ENCODE assay signal across 7 mouse cellular contexts in genomic region chr5:57714621-57715523, GRCm38 (mm10). TPM values are rescaled to one million over a fixed set of nuclear protein-coding genes. Genes with fewer than 3 reads are reported as not detected.
DNase-seq lines count a peak whose midpoint lies in the region; ATAC-seq and TF ChIP-seq lines count a peak whose summit lies in the region.

No protein-coding gene starts in this region.

- H3K4me3 ChIP-seq in bone marrow macrophage, adult 2 months (ENCODE audit: insufficient read depth, low read length), result peak overlapping the region; percentile 76
- peak overlapping the region; percentile 65 for H3K4me3 ChIP-seq in limb, embryonic 12.5 days (replicated peaks)
- H3K4me3 ChIP-seq in midbrain, embryonic 15.5 days, result peak overlapping the region; percentile 71
- peak overlapping the region; percentile 70 for H3K4me3 ChIP-seq in stomach, embryonic 15.5 days (replicated peaks)

- peak overlapping the region; percentile 45 for H3K27ac ChIP-seq in bone marrow macrophage, adult 2 months (ENCODE audit: insufficient read depth, low read depth, low read length)
- peak overlapping the region; percentile 92 for H3K27ac ChIP-seq in limb, embryonic 12.5 days
- peak overlapping the region; percentile 93 for H3K27ac ChIP-seq in midbrain, embryonic 15.5 days
- peak overlapping the region; percentile 95 for H3K27ac ChIP-seq in stomach, embryonic 15.5 days

- WGBS in limb, embryonic 12.5 days, result under 1% methylated on average over 42 of the region's 45 CpGs
- under 1% methylated on average over 43 of the region's 45 CpGs for WGBS in midbrain, embryonic 15.5 days
- WGBS in stomach, embryonic 15.5 days, result under 1% methylated on average over 43 of the region's 45 CpGs

- H3K4me1 ChIP-seq in bone marrow macrophage, adult 2 months (ENCODE audit: control insufficient read depth, insufficient read depth, low read length), result no peaks in the 10 kb centered on the region
- no peaks in the 10 kb centered on the region for H3K4me1 ChIP-seq in limb, embryonic 12.5 days (replicated peaks)
- peaks cover 2% of the 10 kb centered on the region; the same call in 1 of the 2 replicates for H3K4me1 ChIP-seq in midbrain, embryonic 15.5 days
- H3K4me1 ChIP-seq in stomach, embryonic 15.5 days, result no peaks in the 10 kb centered on the region

- no peaks in the 10 kb centered on the region for H3K36me3 ChIP-seq in limb, embryonic 12.5 days
- no peaks in the 10 kb centered on the region for H3K36me3 ChIP-seq in midbrain, embryonic 15.5 days (replicated peaks)
- H3K36me3 ChIP-seq in stomach, embryonic 15.5 days, result no peaks in the 10 kb centered on the region

- H3K4me2 ChIP-seq in limb, embryonic 12.5 days, result peak overlapping the region; percentile 91
- H3K4me2 ChIP-seq in midbrain, embryonic 15.5 days, result peak overlapping the region; percentile 97
- H3K4me2 ChIP-seq in stomach, embryonic 15.5 days, result peak overlapping the region; percentile 93

- peak overlapping the region; percentile 73 for H3K9ac ChIP-seq in limb, embryonic 12.5 days (replicated peaks)
- peak overlapping the region; percentile 80 for H3K9ac ChIP-seq in midbrain, embryonic 15.5 days
- H3K9ac ChIP-seq in stomach, embryonic 15.5 days, result peak overlapping the region; percentile 34; the same call in 1 of the 2 replicates

- peaks cover 7% of the 10 kb centered on the region for H3K27me3 ChIP-seq in limb, embryonic 12.5 days
- no peaks in the 10 kb centered on the region for H3K27me3 ChIP-seq in midbrain, embryonic 15.5 days (replicated peaks)
- no peaks in the 10 kb centered on the region for H3K27me3 ChIP-seq in stomach, embryonic 15.5 days (replicated peaks)

- TF ChIP-seq POLR2A in bone marrow macrophage, adult 2 months (IDR thresholded peaks at IDR 0.05; ENCODE audit: borderline replicate concordance, low read depth, low read length), result no peak

- TF ChIP-seq CTCF in bone marrow macrophage, adult 2 months (IDR thresholded peaks at IDR 0.05; ENCODE audit: low read depth, low read length), result no peak

- intact Hi-C loops in gastrocnemius, postnatal 36 days (cut with DNase I), result loop anchor here (5.0 kb wide), 1 partner anchor 1022 kb away; no protein-coding TSS in a partner anchor

- peak; percentile 70 for ATAC-seq in limb, embryonic 12.5 days (ENCODE audit: insufficient number of reproducible peaks, insufficient read depth, low FRiP score, low TSS enrichment, low read depth)
- ATAC-seq in midbrain, embryonic 15.5 days (replicated peaks), result peak; percentile 69
- ATAC-seq in stomach, embryonic 15.5 days (ENCODE audit: insufficient read depth, low FRiP score, low read depth), result peak; percentile 37

- DNase-seq in embryo, embryonic 11 days, result peak; percentile 81
- peak; percentile 11 to 30 for DNase-seq in gastrocnemius, postnatal 36 days
- peak; percentile 21 for DNase-seq in kidney, adult 18-20 months

- H3K9me3 ChIP-seq in limb, embryonic 12.5 days, result no peaks in the 10 kb centered on the region
- H3K9me3 ChIP-seq in midbrain, embryonic 15.5 days, result no peaks in the 10 kb centered on the region
- no peaks in the 10 kb centered on the region for H3K9me3 ChIP-seq in stomach, embryonic 15.5 days

RNA-seq across cellular contexts. Expression of gene Pcdh7, which starts 2.9 kb away (rescaled TPM):
- polyA plus RNA-seq in bone marrow macrophage, adult 2 months (2012; ENCODE audit: insufficient read depth, insufficient read length, missing spikeins), result 3.5 and 4.2 TPM in 2 replicates
- 1 to 10 TPM; 2.2 to 4.7 TPM for total RNA-seq in gastrocnemius, postnatal 36 days (2021)
- polyA plus RNA-seq in limb, embryonic 12.5 days (2016; fragmentation: Nextera tagmentation; extraction: Ambion mirVana), result 10.3 and 11.5 TPM in 2 replicates
- 25.4 and 28.1 TPM in 2 replicates for polyA plus RNA-seq in midbrain, embryonic 15.5 days (2015; fragmentation: Nextera tagmentation; extraction: Ambion mirVana)
- 9.5 and 10.0 TPM in 2 replicates for polyA plus RNA-seq in stomach, embryonic 15.5 days (2015; fragmentation: Nextera tagmentation; extraction: Ambion mirVana)

Comparison
In these comparisons a context has a peak if more than half of its experiments do, and no peak if none do; other contexts are left out.
1. Peak in every context shown above with its lines: DNase-seq, ATAC-seq, H3K4me3 ChIP-seq and H3K27ac ChIP-seq.
2. H3K27ac ChIP-seq: peak in every context shown above with its lines; median percentile 95 in stomach, embryonic 15.5 days; 93 in midbrain, embryonic 15.5 days; 92 in limb, embryonic 12.5 days; 45 in bone marrow macrophage, adult 2 months.
3. DNase-seq: peak in every context shown above with its lines; median percentile 81 in embryo, embryonic 11 days; 21 in kidney, adult 18-20 months; 20 in gastrocnemius, postnatal 36 days.